Mouse (Mus musculus) cerebellum, adult 2 months (tissue): ENCODE measurements at regions not wholly inside any gene's neighbourhood (a gene's known extent, or its start where the extent isn't known, plus 50 kb on each side); places are given as distances from the start of the nearest gene placed in this dataset.

ENCODE experiments used
- CTCF ChIP-seq: fragments of 200-500 bp; IDR thresholded peaks from 2 replicates; pipeline ENCODE4 v1.5.1; 2011; ENCODE audit warnings: low read depth, mild to moderate bottlenecking, control low read depth, low read length, moderate library complexity, borderline replicate concordance; ENCODE audit not compliant: insufficient read depth
- POLR2A ChIP-seq: fragments of 200-500 bp; IDR thresholded peaks from 2 replicates; pipeline ENCODE4 v1.6.1; 2011; ENCODE audit warnings: low read length, control low read depth, borderline replicate concordance; ENCODE audit not compliant: insufficient read depth

DNA sequence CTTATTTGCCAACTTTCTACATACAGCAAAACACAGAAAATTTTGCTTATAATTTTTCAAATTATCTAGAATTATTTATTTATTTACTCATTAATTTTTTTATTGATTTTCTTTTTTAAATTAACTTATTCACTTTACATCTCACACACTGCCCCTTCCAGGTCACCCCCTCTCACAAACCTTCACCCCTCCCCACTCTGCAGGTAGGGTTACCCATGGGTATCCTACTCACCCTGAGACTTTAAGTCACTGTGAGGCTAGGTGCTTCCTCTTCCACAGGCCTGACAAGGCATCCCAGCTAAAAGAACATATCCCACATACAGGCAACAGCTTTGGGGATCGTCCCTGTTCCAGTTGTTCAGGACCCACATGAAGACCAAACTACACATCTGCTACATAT, 664.2 kb downstream of the Trhde start:
- TF ChIP-seq CTCF (no peak), POLR2A (no peak)
